Mouse (Mus musculus): ENCODE data around the gene Stat6. TPM values are rescaled to one million over a fixed set of nuclear protein-coding genes. Genes with fewer than 3 reads are reported as not detected.

Stat6 gene
- polyA plus RNA-seq, 1 experiment from 2014 or later, result 46.8 TPM

DNA sequence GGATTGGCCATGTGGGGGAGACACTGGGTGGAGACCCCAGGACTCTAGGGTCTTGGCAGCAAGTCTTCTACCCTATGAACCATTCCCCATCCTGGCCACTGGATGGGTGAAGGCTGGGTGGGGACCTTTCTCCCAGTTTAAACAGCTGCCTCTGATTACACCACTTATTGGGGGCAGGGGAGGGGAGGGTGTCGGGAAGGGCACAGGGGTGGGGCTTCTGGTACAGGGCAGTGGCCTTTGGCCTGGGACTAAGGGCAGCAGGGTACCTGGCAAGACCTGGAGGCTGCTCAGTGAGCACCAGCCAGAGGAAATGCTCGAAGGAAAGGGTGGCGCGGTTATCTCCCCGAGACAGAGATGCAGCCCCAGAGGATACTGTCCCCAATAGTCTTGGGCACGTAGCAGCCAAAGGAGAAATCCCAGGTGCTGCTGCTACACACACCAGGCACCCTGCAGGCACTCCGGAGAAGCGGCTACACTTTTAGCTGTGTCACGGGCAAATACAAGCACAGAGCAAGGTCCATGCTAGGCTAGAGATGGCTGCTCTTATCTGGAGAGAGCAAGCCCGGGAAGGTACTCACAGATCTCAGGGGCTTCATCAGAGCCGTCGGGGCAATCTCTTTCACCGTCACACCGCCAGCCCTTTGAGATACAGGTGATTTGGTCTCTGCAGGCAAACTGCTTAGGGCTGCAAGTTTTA is 30.6 kb upstream of the Stat6 start:
- WGBS, result 73% methylated on average over 14 of the region's 14 CpGs
- Histone ChIP-seq H3K4me2 (ENCODE audit: low read depth, low read length) (peak overlapping the region; percentile 18; the same call in 1 of the 2 replicates), H3K9me3 (ENCODE audit: control insufficient read depth, low read length) (no peaks in the 10 kb centered on the region), H3K9ac (ENCODE audit: low read depth, low read length) (peak overlapping the region; percentile 11; the same call in 1 of the 2 replicates), H3K27ac (ENCODE audit: low read length) (peak overlapping the region; percentile 26), H3K36me3 (ENCODE audit: control insufficient read depth, insufficient read depth, low read length) (peaks cover 8% of the 10 kb centered on the region), H3K4me1 (ENCODE audit: control insufficient read depth, insufficient read depth, low read length) (peaks cover 64% of the 10 kb centered on the region), H3K27me3 (replicated peaks; ENCODE audit: control insufficient read depth, insufficient read depth, low read length) (no peaks in the 10 kb centered on the region), H3K4me3 (ENCODE audit: low read length) (no peak overlapping the region)
- peak; percentile 59 for ATAC-seq

- H3K4me2 ChIP-seq (ENCODE audit: low read depth, low read length), result peak overlapping the region; percentile 43
- peak overlapping the region; percentile 86 for H3K27ac ChIP-seq (ENCODE audit: low read length)
- WGBS, result 42% methylated on average over 12 of the region's 12 CpGs
- H3K9me3 ChIP-seq (ENCODE audit: control insufficient read depth, low read length), result no peaks in the 10 kb centered on the region
- peaks cover 8% of the 10 kb centered on the region for H3K36me3 ChIP-seq (ENCODE audit: control insufficient read depth, insufficient read depth, low read length)
- H3K9ac ChIP-seq (ENCODE audit: low read depth, low read length), result peak overlapping the region; percentile 57
- peak overlapping the region; percentile 13; the same call in 1 of the 2 replicates for H3K4me3 ChIP-seq (ENCODE audit: low read length)
- H3K4me1 ChIP-seq (ENCODE audit: control insufficient read depth, insufficient read depth, low read length), result peaks cover 80% of the 10 kb centered on the region
- no peaks in the 10 kb centered on the region for H3K27me3 ChIP-seq (replicated peaks; ENCODE audit: control insufficient read depth, insufficient read depth, low read length)
- ATAC-seq, result no peak
Measured at GRCm38 (mm10) chr10:127614236-127615033, 28.4 kb upstream of the Stat6 start.

- Histone ChIP-seq H3K27me3 (replicated peaks; ENCODE audit: control insufficient read depth, insufficient read depth, low read length) (no peaks in the 10 kb centered on the region), H3K9me3 (ENCODE audit: control insufficient read depth, low read length) (no peaks in the 10 kb centered on the region), H3K4me2 (ENCODE audit: low read depth, low read length) (peak overlapping the region; percentile 43; the same call in 1 of the 2 replicates), H3K27ac (ENCODE audit: low read length) (peak overlapping the region; percentile 86), H3K9ac (ENCODE audit: low read depth, low read length) (peak overlapping the region; percentile 40; the same call in 1 of the 2 replicates), H3K36me3 (ENCODE audit: control insufficient read depth, insufficient read depth, low read length) (peaks cover 8% of the 10 kb centered on the region), H3K4me1 (ENCODE audit: control insufficient read depth, insufficient read depth, low read length) (peaks cover 80% of the 10 kb centered on the region), H3K4me3 (ENCODE audit: low read length) (no peak overlapping the region)
- 27% methylated on average over 2 of the region's 2 CpGs for WGBS
- no peak for ATAC-seq
Measured at GRCm38 (mm10) chr10:127615034-127615374, 27.8 kb upstream of the Stat6 start.

GRCm38 (mm10) chr10:127615591-127615990 is 27.2 kb upstream of the Stat6 start:
- Histone ChIP-seq H3K27me3 (replicated peaks; ENCODE audit: control insufficient read depth, insufficient read depth, low read length) (no peaks in the 10 kb centered on the region), H3K27ac (ENCODE audit: low read length) (peak overlapping the region; percentile 86), H3K4me1 (ENCODE audit: control insufficient read depth, insufficient read depth, low read length) (peaks cover 80% of the 10 kb centered on the region), H3K9me3 (ENCODE audit: control insufficient read depth, low read length) (no peaks in the 10 kb centered on the region), H3K4me3 (ENCODE audit: low read length) (no peak overlapping the region), H3K36me3 (ENCODE audit: control insufficient read depth, insufficient read depth, low read length) (peaks cover 8% of the 10 kb centered on the region), H3K9ac (ENCODE audit: low read depth, low read length) (peak overlapping the region; percentile 40), H3K4me2 (ENCODE audit: low read depth, low read length) (no peak overlapping the region)
- 61% methylated on average over 3 of the region's 3 CpGs for WGBS
- ATAC-seq, result no peak

DNA sequence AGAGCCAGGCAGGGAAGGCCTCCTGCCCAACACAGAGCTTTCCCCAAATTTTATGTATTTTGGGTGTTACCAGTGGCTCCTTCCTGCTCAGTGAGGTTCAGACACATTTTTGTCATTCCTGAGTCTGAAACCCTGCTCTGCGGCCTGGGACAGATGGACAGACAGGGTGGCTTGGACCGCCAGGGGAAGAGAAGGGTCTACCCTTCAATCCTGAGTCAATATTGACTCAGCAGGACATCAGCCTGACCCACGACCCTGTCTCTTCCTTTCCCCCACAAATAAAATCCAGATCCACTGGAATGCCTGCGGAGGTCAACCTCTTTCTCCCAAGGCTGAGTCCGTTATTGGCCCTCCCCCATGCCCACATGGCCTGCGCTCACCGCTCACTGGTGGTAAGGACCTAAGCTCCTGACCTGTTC is 26.5 kb upstream of the Stat6 start:
- H3K4me1 ChIP-seq (ENCODE audit: control insufficient read depth, insufficient read depth, low read length), result peaks cover 80% of the 10 kb centered on the region
- peaks cover 7% of the 10 kb centered on the region for H3K36me3 ChIP-seq (ENCODE audit: control insufficient read depth, insufficient read depth, low read length)
- no peaks in the 10 kb centered on the region for H3K27me3 ChIP-seq (replicated peaks; ENCODE audit: control insufficient read depth, insufficient read depth, low read length)
- no peak overlapping the region for H3K4me2 ChIP-seq (ENCODE audit: low read depth, low read length)
- ATAC-seq, result no peak
- H3K9me3 ChIP-seq (ENCODE audit: control insufficient read depth, low read length), result no peaks in the 10 kb centered on the region
- H3K27ac ChIP-seq (ENCODE audit: low read length), result peak overlapping the region; percentile 86
- 52% methylated on average over 7 of the region's 7 CpGs for WGBS
- no peak overlapping the region for H3K4me3 ChIP-seq (ENCODE audit: low read length)
- peak overlapping the region; percentile 40 for H3K9ac ChIP-seq (ENCODE audit: low read depth, low read length)

- WGBS, result 54% methylated on average over 4 of the region's 4 CpGs
- peaks cover 73% of the 10 kb centered on the region for H3K4me1 ChIP-seq (ENCODE audit: control insufficient read depth, insufficient read depth, low read length)
- no peak overlapping the region for H3K4me3 ChIP-seq (ENCODE audit: low read length)
- peaks cover 3% of the 10 kb centered on the region; the same call in 1 of the 2 replicates for H3K36me3 ChIP-seq (ENCODE audit: control insufficient read depth, insufficient read depth, low read length)
- H3K9ac ChIP-seq (ENCODE audit: low read depth, low read length), result peak overlapping the region; percentile 25; the same call in 1 of the 2 replicates
- H3K4me2 ChIP-seq (ENCODE audit: low read depth, low read length), result 0 out of 2 replicates have a peak overlapping the region, but pooled peaks have one; percentile 6
- no peak overlapping the region for H3K27ac ChIP-seq (ENCODE audit: low read length)
- no peaks in the 10 kb centered on the region for H3K27me3 ChIP-seq (replicated peaks; ENCODE audit: control insufficient read depth, insufficient read depth, low read length)
- no peak for ATAC-seq
- no peaks in the 10 kb centered on the region for H3K9me3 ChIP-seq (ENCODE audit: control insufficient read depth, low read length)
Measured at GRCm38 (mm10) chr10:127617294-127617693, 25.5 kb upstream of the Stat6 start.

DNA sequence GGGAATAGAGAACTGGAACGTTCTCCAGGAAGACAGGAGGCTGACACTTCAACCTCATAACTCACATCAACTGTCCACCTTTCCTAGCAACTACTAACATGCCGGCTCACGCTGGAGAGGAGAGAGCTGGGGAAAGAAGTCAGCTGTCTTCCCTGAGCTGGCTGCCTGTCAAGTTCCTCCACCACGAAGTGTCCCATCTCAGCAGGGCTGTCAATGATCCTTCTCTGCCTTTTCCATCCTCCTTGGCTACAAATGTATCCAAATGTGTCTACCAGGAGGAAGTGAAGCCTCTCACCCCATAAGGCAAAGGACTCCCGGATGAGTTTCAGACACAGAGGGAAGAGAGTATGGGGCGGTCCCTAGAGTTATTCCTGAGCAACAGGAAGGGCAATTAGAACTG is 24.6 kb upstream of the Stat6 start:
- no peaks in the 10 kb centered on the region for H3K27me3 ChIP-seq (replicated peaks; ENCODE audit: control insufficient read depth, insufficient read depth, low read length)
- peak overlapping the region; percentile 91 for H3K4me2 ChIP-seq (ENCODE audit: low read depth, low read length)
- peaks cover 65% of the 10 kb centered on the region for H3K4me1 ChIP-seq (ENCODE audit: control insufficient read depth, insufficient read depth, low read length)
- ATAC-seq, result no peak
- WGBS, result 32% methylated on average over 6 of the region's 6 CpGs
- no peaks in the 10 kb centered on the region for H3K36me3 ChIP-seq (ENCODE audit: control insufficient read depth, insufficient read depth, low read length)
- H3K4me3 ChIP-seq (ENCODE audit: low read length), result peak overlapping the region; percentile 78; the same call in 1 of the 2 replicates
- no peaks in the 10 kb centered on the region for H3K9me3 ChIP-seq (ENCODE audit: control insufficient read depth, low read length)
- H3K27ac ChIP-seq (ENCODE audit: low read length), result peak overlapping the region; percentile 99
- peak overlapping the region; percentile 87; the same call in 1 of the 2 replicates for H3K9ac ChIP-seq (ENCODE audit: low read depth, low read length)

GRCm38 (mm10) chr10:127619119-127619721 is 23.6 kb upstream of the Stat6 start:
- H3K4me2 ChIP-seq (ENCODE audit: low read depth, low read length), result peak overlapping the region; percentile 91
- 25% methylated on average over 8 of the region's 8 CpGs for whole genome bisulfite sequencing
- ATAC-seq, result no peak
- H3K36me3 ChIP-seq (ENCODE audit: control insufficient read depth, insufficient read depth, low read length), result no peaks in the 10 kb centered on the region
- peaks cover 55% of the 10 kb centered on the region for H3K4me1 ChIP-seq (ENCODE audit: control insufficient read depth, insufficient read depth, low read length)
- H3K27ac ChIP-seq (ENCODE audit: low read length), result peak overlapping the region; percentile 99
- H3K4me3 ChIP-seq (ENCODE audit: low read length), result peak overlapping the region; percentile 78
- no peaks in the 10 kb centered on the region for H3K27me3 ChIP-seq (replicated peaks; ENCODE audit: control insufficient read depth, insufficient read depth, low read length)
- H3K9ac ChIP-seq (ENCODE audit: low read depth, low read length), result peak overlapping the region; percentile 87
- no peaks in the 10 kb centered on the region for H3K9me3 ChIP-seq (ENCODE audit: control insufficient read depth, low read length)

GRCm38 (mm10) chr10:127619941-127620405 is 22.8 kb upstream of the Stat6 start:
- Histone ChIP-seq H3K4me1 (ENCODE audit: control insufficient read depth, insufficient read depth, low read length) (peaks cover 48% of the 10 kb centered on the region), H3K36me3 (ENCODE audit: control insufficient read depth, insufficient read depth, low read length) (no peaks in the 10 kb centered on the region), H3K9me3 (ENCODE audit: control insufficient read depth, low read length) (no peaks in the 10 kb centered on the region), H3K4me2 (ENCODE audit: low read depth, low read length) (peak overlapping the region; percentile 91), H3K27me3 (replicated peaks; ENCODE audit: control insufficient read depth, insufficient read depth, low read length) (no peaks in the 10 kb centered on the region), H3K27ac (ENCODE audit: low read length) (peak overlapping the region; percentile 99), H3K9ac (ENCODE audit: low read depth, low read length) (peak overlapping the region; percentile 87), H3K4me3 (ENCODE audit: low read length) (peak overlapping the region; percentile 78)
- peak; percentile 3; the same call in 1 of the 2 replicates for ATAC-seq
- 6% methylated on average over 12 of the region's 12 CpGs for WGBS
